Mouse (Mus musculus) embryonic fibroblast, embryonic 13.5 days (primary cell): ENCODE measurements around the gene Pramel3.
"Not testable (repeated sequence)": the region's sequence is repeated elsewhere in the genome, so short reads cannot be mapped to it uniquely, and the experiment has no call there.

Experiments used
- CTCF ChIP-seq: IDR thresholded peaks from 2 replicates; pipeline ENCODE4 v1.5.1; 2011; ENCODE audit warnings: mild to moderate bottlenecking, control low read depth, low read length, moderate library complexity, borderline replicate concordance; ENCODE audit not compliant: insufficient read depth
- POLR2A ChIP-seq: IDR thresholded peaks from 2 replicates; pipeline ENCODE4 v1.6.1; 2011; ENCODE audit warnings: low read depth, mild to moderate bottlenecking, control low read depth, low read length, moderate library complexity

DNA sequence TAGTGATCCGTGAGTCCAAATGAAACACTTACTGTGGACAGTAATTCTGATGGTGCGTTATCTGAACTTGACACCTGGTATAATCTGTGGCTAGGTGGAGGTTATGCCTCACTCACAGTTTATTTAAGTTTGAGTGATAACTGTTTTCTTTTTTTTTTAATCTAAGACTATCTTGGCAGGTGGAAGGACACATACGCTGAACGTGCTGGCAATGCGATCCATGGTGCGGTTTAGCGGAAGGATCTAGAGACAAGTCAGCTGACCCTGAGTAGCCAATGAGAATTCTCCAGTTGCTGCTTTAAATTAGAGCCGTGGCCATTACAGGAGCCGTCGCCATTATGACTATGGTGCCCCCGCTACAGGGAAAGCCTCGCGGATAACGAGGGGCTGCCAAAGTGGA is at the start of gene Pramel3:
- TF ChIP-seq CTCF, POLR2A: not testable (repeated sequence)
